Mouse (Mus musculus) brain, embryonic 14.5 days (tissue): ENCODE measurements around the gene Bap1. TPM values are rescaled to one million over a fixed set of nuclear protein-coding genes. Genes with fewer than 3 reads are reported as not detected.

Experiments used
- DNase-seq: peaks from one replicate; pipeline ENCODE4 v3.0.0-alpha.2; 2011; ENCODE audit warnings: low read depth
- CTCF ChIP-seq: fragments of 200-500 bp; IDR thresholded peaks from 2 replicates; pipeline ENCODE4 v1.5.1; 2012; ENCODE audit warnings: inconsistent platforms, mild to moderate bottlenecking, moderate library complexity, borderline replicate concordance; ENCODE audit not compliant: insufficient read depth, insufficient read length; ENCODE audit errors: extremely low read depth
- POLR2A ChIP-seq: fragments of 200-500 bp; IDR thresholded peaks from 2 replicates; pipeline ENCODE4 v1.6.1; 2012; ENCODE audit warnings: mild to moderate bottlenecking, inconsistent platforms, borderline replicate concordance; ENCODE audit not compliant: poor library complexity, insufficient read depth, insufficient read length, severe bottlenecking; ENCODE audit errors: extremely low read depth
- polyA plus RNA-seq: library from polyadenylated mRNA; depleted of rRNA; stranded (reverse); fragments of >200 nt; gene quantifications from 2 replicates; pipeline ENCODE4 v1.2.3, GENCODE M21; 2012

Bap1 gene
- polyA plus RNA-seq, 1 experiment: 136 TPM

GRCm38 (mm10) chr14:31240528-31240927 is 10.7 kb upstream of the Bap1 start:
- no peak for TF ChIP-seq POLR2A
- no peak for TF ChIP-seq CTCF
- no peak for DNase-seq

- no peak for TF ChIP-seq POLR2A
- no peak for TF ChIP-seq CTCF
- DNase-seq: no peak
These were observed 6.5 kb upstream of the Bap1 start for GRCm38 (mm10) chr14:31244777-31245176.

GRCm38 (mm10) chr14:31245946-31246345 is 5.3 kb upstream of the Bap1 start:
- no peak for DNase-seq
- TF ChIP-seq POLR2A (no peak), CTCF (no peak)

DNA sequence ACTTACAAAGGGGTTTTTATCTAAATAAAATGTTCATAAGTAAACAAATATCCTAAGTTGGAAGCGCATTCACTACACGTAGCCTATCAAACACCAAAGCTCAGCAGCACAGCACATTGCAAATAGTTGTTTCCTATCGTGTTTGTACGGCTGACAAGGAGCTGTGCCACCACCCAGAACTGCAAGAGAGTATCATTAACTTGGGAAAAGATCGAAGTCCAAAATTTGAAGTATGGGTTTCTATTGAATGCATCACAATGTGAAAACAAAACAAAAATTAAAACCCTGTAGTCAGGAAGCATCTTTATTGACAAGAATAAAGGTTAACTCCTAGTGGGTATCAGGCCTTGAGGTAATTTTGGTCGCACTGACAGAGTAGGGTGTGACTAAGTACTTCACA is 2.9 kb upstream of the Bap1 start:
- DNase-seq: no peak
- TF ChIP-seq POLR2A (no peak), CTCF (no peak)

- DNase-seq: no peak
These were observed 797 bp upstream of the Bap1 start for GRCm38 (mm10) chr14:31250222-31251083.

DNA sequence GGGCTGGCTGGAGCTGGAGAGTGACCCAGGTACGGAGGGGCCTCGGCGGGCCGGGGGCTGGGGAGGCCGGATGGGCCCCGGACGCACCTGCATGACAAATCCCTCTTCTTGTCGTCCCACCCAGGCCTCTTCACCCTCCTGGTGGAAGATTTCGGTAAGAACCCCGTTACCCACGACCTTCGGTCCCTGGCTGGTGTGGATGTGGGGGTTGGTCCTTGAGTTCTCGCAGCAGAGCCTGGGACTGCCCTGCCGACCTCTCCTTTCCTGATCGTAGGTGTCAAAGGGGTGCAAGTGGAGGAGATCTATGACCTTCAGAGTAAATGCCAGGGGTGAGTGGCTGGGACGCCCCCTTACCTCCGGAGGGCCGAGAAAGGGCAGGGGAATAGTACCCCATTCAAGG is 376 bp downstream of the Bap1 start:
- TF ChIP-seq CTCF (no peak), POLR2A (no peak)
- DNase-seq: no peak

More at GRCm38 (mm10) chr14:31250222-31251083, 797 bp upstream of the Bap1 start:
- TF ChIP-seq CTCF: no peak
- TF ChIP-seq POLR2A: no peak

DNA sequence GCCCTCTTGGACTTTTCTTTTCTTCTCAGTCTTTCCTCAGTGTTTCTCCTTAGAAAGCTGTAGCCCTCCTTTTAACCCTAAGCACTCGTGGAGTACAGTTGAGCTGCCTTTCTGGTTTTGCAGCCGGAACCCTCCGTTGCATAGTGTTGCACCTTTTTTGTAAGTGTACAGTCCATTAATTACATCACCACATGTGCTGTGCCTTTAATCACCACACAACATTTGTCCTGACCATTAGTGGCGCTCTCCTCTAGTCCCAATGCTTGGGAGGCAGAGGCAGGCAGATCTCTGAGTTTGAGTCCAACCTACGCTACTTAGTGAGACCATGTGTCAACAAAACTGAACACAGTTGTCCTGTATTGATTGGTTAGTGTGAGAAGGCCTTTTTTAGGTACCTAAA is 841 bp downstream of the Bap1 start:
- no peak for DNase-seq
- no peak for TF ChIP-seq CTCF
- TF ChIP-seq POLR2A: no peak

DNA sequence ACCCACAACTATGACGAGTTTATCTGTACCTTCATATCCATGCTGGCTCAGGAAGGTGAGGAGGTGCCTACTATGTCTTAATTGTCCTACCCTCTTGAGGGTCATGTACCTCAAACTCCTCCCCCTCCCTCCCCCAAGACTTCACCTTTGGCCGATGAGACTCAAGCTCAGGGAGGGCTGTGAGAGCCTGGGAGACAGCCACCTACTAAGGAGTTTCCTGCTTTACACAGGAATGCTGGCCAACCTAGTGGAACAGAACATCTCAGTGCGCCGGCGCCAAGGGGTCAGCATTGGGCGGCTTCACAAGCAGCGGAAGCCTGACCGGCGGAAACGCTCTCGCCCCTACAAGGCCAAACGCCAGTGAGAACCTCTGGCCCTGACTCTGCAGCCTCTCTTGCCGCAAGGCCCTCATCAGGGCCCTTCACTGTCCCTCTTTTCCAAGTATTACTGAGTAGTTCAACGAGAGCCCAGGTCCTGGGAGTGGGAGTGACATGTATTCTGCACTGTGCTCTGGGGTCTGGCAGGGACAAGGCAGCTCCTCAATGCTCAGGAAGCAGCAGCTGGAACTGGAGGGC is 7.3 kb downstream of the Bap1 start:
- no peak for DNase-seq
- TF ChIP-seq POLR2A: no peak
- TF ChIP-seq CTCF: no peak

- TF ChIP-seq CTCF: no peak
- TF ChIP-seq POLR2A: no peak
- no peak for DNase-seq
These were observed 9.1 kb downstream of the Bap1 start for GRCm38 (mm10) chr14:31260374-31260773.

DNA sequence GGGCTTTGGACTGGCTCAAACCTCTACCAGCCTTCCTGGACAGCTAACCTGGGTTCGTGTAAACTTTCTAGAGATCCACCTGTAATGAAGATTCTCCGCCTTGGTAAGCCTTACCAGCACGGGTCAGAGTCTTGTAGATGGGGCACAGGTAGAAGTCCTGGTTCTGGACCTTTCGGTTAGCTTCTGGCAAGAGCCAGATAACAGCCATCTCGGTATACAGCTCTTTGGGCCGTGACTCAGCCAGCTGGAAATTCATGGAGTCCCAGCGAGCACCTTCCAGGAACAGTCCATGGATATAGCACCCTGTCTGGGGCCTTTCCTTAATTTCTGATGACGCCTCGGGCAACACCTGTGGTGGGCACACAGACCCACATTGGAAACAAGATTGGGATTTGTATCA is 9.7 kb downstream of the Bap1 start:
- DNase-seq: no peak
- TF ChIP-seq POLR2A: no peak
- no peak for TF ChIP-seq CTCF

DNA sequence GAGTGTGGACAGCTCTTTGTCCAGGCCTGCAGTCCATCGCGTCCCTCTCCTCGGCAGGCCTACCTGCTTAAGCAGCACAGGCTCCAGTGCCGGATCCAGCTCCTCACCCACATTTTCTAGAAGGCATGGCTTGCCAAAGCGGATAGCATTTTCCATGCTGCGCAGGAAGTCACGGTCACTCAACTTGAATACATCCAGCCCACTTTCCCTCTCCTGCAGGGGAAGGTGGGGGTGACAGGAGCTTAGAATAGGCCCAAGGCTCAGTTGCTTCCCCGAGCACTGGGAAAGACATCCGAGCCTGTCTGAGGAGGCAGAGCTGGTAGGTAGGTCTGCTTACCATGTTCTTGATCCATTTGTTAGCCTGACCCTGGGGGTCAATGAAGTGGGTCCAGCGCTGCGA is 16.4 kb downstream of the Bap1 start:
- no peak for DNase-seq
- TF ChIP-seq CTCF: no peak
- TF ChIP-seq POLR2A: no peak

GRCm38 (mm10) chr14:31268301-31269001 is 17.2 kb downstream of the Bap1 start:
- no peak for TF ChIP-seq CTCF
- no peak for TF ChIP-seq POLR2A
- peak; percentile 85 for DNase-seq

- no peak for TF ChIP-seq CTCF
- TF ChIP-seq POLR2A: no peak
These were observed 18.3 kb downstream of the Bap1 start for GRCm38 (mm10) chr14:31269456-31270100.

More at GRCm38 (mm10) chr14:31269456-31270100, 18.3 kb downstream of the Bap1 start:
- peak; percentile 82 for DNase-seq
